Mouse (Mus musculus): ENCODE measurements at regions not wholly inside any gene's neighbourhood (a gene's known extent, or its start where the extent isn't known, plus 50 kb on each side); places are given as distances from the start of the nearest gene placed in this dataset.

DNA sequence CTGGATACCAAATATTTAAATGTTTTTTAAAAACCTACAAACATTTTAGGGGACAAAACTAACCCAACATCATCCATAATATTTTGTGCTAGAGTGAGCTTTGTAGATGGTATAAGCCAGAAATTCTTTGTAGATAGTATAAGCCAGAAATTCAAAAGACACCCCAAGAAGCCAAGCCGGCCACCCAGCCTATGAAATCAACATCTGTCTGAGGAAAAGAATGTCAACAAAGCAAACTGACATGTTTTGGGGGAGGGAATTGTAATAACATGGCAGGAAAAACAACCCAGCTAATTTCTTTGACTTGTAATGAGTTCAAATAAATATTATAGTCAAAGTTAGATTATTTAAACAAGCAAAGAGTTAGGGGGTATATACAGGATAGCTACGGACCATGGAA lies 246.9 kb upstream of the Gm5148 start:
- TF ChIP-seq POLR2AphosphoS2 (IDR thresholded peaks at IDR 0.05; ENCODE audit: insufficient read length, low read depth) (no peak), MYOD1 (IDR thresholded peaks at IDR 0.05; ENCODE audit: control insufficient read depth in 1 of 3, insufficient read length in 2 of 3, low read depth in 2 of 3) (no peak), POLR2A (IDR thresholded peaks at IDR 0.05; ENCODE audit: insufficient read length, low read depth) (no peak), TCF12 (IDR thresholded peaks at IDR 0.05; ENCODE audit: insufficient read depth, poor library complexity, severe bottlenecking) (no peak), CEBPB (IDR thresholded peaks at IDR 0.05; ENCODE audit: insufficient read depth, poor library complexity, severe bottlenecking) (no peak), REST (IDR thresholded peaks at IDR 0.05; ENCODE audit: insufficient read depth, insufficient read length) (no peak)

Data from myocyte (in vitro differentiated cells).